9 mouse cellular contexts compared by ENCODE assay signal in the genomic region with DNA sequence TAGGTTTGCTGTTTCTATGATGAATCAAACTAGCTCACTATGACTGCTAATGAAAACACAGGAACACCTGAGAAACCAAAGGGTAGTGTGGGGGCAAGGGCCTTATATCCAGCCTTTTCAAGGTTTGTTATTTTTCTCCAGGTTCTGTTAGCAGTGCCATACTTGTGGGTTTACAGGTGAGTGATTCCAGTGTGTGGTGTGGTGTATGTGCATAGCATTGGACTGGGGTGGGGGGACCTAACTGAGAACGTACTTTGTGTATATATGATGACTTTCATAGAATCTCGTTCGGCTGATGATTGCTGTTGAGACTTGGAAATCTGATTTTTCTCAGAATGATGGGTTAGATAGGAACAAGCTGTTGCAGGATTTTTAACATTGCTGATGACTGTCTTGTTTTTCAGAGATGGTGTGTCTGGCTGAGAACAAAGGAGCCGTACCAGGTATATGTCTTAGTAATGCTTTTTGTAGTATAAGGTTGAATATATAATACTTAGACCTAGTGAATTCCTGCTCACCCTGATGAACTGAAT. TPM values are rescaled to one million over a fixed set of nuclear protein-coding genes. Genes with fewer than 3 reads are reported as not detected.
DNase-seq lines count a peak whose midpoint lies in the region; ATAC-seq and TF ChIP-seq lines count a peak whose summit lies in the region.
"Had no signal": no experiment of that assay in that cellular context is flagged by ENCODE, and none has a peak within 500 bp of the region (broad histone marks: within the 10 kb centered on the region; RNA-seq: fewer than 3 reads in every experiment).

No protein-coding gene starts in this region.

- in situ Hi-C loops in ES-E14 (cut with MboI; ENCODE audit: low sequenced_read_pairs in 2 of 2, unreplicated experiment in 2 of 2): no loop called here

- no peak for DNase-seq in ES-E14 (ENCODE audit: low read depth, low spot score)
- DNase-seq in midbrain, embryonic 10.5 days (ENCODE audit: low spot score): no peak
- no peak for DNase-seq in natural killer cell, adult 2 months (ENCODE audit: low spot score in 2 of 2)
- no peak for DNase-seq in layer of hippocampus, adult 9-11 months
- DNase-seq: thymus, postnatal 4 days had no signal

- H3K4me3 ChIP-seq in erythroblast, embryonic 14.5 days (replicated peaks): peak overlapping the region; percentile 80
- H3K4me3 ChIP-seq in ES-E14 (ENCODE audit: insufficient read depth in 1 of 2, low read depth in 1 of 2, low read length in 2 of 2, poor library complexity in 1 of 2, severe bottlenecking in 1 of 2): peak overlapping the region; percentile 76 to 92
- H3K4me3 ChIP-seq in hindbrain, embryonic 12.5 days: peak overlapping the region; percentile 76
- H3K4me3 ChIP-seq in midbrain, embryonic 10.5 days: peak overlapping the region; percentile 86

- peak overlapping the region; percentile 99 for H3K9ac ChIP-seq in ES-E14 (ENCODE audit: insufficient read depth, low read depth, low read length, poor library complexity, severe bottlenecking)
- peak overlapping the region; percentile 91 for H3K9ac ChIP-seq in hindbrain, embryonic 12.5 days

- peak overlapping the region; percentile 14; the same call in 1 of the 2 replicates for H3K27ac ChIP-seq in ES-E14 (ENCODE audit: insufficient read depth, low read depth, low read length, poor library complexity, severe bottlenecking)
- no peak overlapping the region for H3K27ac ChIP-seq in hindbrain, embryonic 12.5 days
- H3K27ac ChIP-seq in midbrain, embryonic 10.5 days (replicated peaks): peak overlapping the region; percentile 95; the same call in 1 of the 2 replicates

- WGBS in hindbrain, embryonic 12.5 days: 55% methylated on average over 4 of the region's 4 CpGs
- WGBS in midbrain, embryonic 10.5 days: 60% methylated on average over 4 of the region's 4 CpGs

- no peaks in the 10 kb centered on the region; the same call in 1 of the 2 replicates for H3K27me3 ChIP-seq in erythroblast, embryonic 14.5 days (ENCODE audit: control insufficient read depth)
- H3K27me3 ChIP-seq in hindbrain, embryonic 12.5 days: no peaks in the 10 kb centered on the region
- H3K27me3 ChIP-seq in midbrain, embryonic 10.5 days (ENCODE audit: low read depth, poor library complexity, severe bottlenecking): no peaks in the 10 kb centered on the region

- peaks cover 58% of the 10 kb centered on the region for H3K4me1 ChIP-seq in erythroblast, embryonic 14.5 days (ENCODE audit: control insufficient read depth)
- 0 out of 4 replicates have a peak, but pooled peaks cover 0 to 3% of the 10 kb centered on the region in 2 experiments for H3K4me1 ChIP-seq in ES-E14 (ENCODE audit: control insufficient read depth in 2 of 2, insufficient read depth in 2 of 2, low read length in 2 of 2, poor library complexity in 1 of 2)
- peaks cover 26% of the 10 kb centered on the region for H3K4me1 ChIP-seq in hindbrain, embryonic 12.5 days
- peaks cover 30% of the 10 kb centered on the region for H3K4me1 ChIP-seq in midbrain, embryonic 10.5 days

- peak overlapping the region; percentile 76 for H3K4me2 ChIP-seq in hindbrain, embryonic 12.5 days (replicated peaks)

- peaks cover 46% of the 10 kb centered on the region for H3K36me3 ChIP-seq in erythroblast, embryonic 14.5 days (ENCODE audit: control insufficient read depth)
- H3K36me3 ChIP-seq in ES-E14 (ENCODE audit: control insufficient read depth, insufficient read depth, low read length, poor library complexity, severe bottlenecking): peaks cover 29% of the 10 kb centered on the region
- H3K36me3 ChIP-seq in hindbrain, embryonic 12.5 days: peaks cover 30% of the 10 kb centered on the region
- H3K36me3 ChIP-seq in midbrain, embryonic 10.5 days: peaks cover 31% of the 10 kb centered on the region

- ATAC-seq in erythroblast, adult 5-6 weeks (replicated peaks; ENCODE audit: low FRiP score, poor library complexity, severe bottlenecking): no peak
- no peak for ATAC-seq in hindbrain, embryonic 12.5 days (ENCODE audit: low FRiP score)
- no peak for ATAC-seq in erythroid progenitor cell, adult 5-6 weeks (replicated peaks; ENCODE audit: low FRiP score, poor library complexity, severe bottlenecking)

- H3K9me3 ChIP-seq in erythroblast, embryonic 14.5 days (ENCODE audit: control insufficient read depth, low read length): no peaks in the 10 kb centered on the region
- no peaks in the 10 kb centered on the region for H3K9me3 ChIP-seq in ES-E14 (ENCODE audit: control insufficient read depth, insufficient read depth, low read depth, low read length)
- no peaks in the 10 kb centered on the region for H3K9me3 ChIP-seq in hindbrain, embryonic 12.5 days (replicated peaks)
- H3K9me3 ChIP-seq in midbrain, embryonic 10.5 days (replicated peaks): no peaks in the 10 kb centered on the region

TF ChIP-seq in ES-E14, 5 proteins besides CTCF, POLR2A, EP300 and RAD21:
- no peak for TF ChIP-seq ZNF384 (IDR thresholded peaks at IDR 0.05; ENCODE audit: low read depth, low read length)
- TF ChIP-seq MAFK (IDR thresholded peaks at IDR 0.05; ENCODE audit: insufficient read depth, low read depth, low read length): no peak
- TF ChIP-seq HCFC1 (IDR thresholded peaks at IDR 0.05; ENCODE audit: borderline replicate concordance, insufficient read depth, low read length): no peak
- no peak for TF ChIP-seq ZC3H11A (IDR thresholded peaks at IDR 0.05; ENCODE audit: borderline replicate concordance, low read depth, low read length)
- no peak for TF ChIP-seq CHD2 (IDR thresholded peaks at IDR 0.05; ENCODE audit: low read depth, low read length)

RNA-seq across cellular contexts. Expression of a gene that starts 2.0 kb away (rescaled TPM):
- 33.5 and 37.4 TPM in 2 replicates for polyA plus RNA-seq in erythroblast, embryonic 14.5 days (2012)
- 150 and 218 TPM in 2 replicates for total RNA-seq in erythroblast, adult 5-6 weeks (2015; ENCODE audit: low replicate concordance)
- total RNA-seq in erythroblast, adult 5-6 weeks (2017; ENCODE audit: low replicate concordance): 337 and 409 TPM in 2 replicates
- 354 and 566 TPM in 2 replicates for total RNA-seq in ES-E14 (2012; rRNA removed)
- polyA plus RNA-seq in hindbrain, embryonic 12.5 days (2016; fragmentation: Nextera tagmentation; extraction: Ambion mirVana): 126 and 127 TPM in 2 replicates
- 139 and 144 TPM in 2 replicates for polyA plus RNA-seq in midbrain, embryonic 10.5 days (2016; fragmentation: Nextera tagmentation; extraction: Ambion mirVana)
- total RNA-seq in erythroid progenitor cell, adult 5-6 weeks (2015; ENCODE audit: low replicate concordance): 198 and 206 TPM in 2 replicates
- total RNA-seq in erythroid progenitor cell, adult 5-6 weeks (2017; ENCODE audit: low replicate concordance): 242 and 266 TPM in 2 replicates

RNA-seq across cellular contexts. Expression of a gene that starts 10.5 kb away (rescaled TPM):
- polyA plus RNA-seq in erythroblast, embryonic 14.5 days (2012): 1.7 and 2.5 TPM in 2 replicates
- total RNA-seq in erythroblast, adult 5-6 weeks (2015; ENCODE audit: low replicate concordance): 7.9 and 61.9 TPM in 2 replicates
- total RNA-seq in erythroblast, adult 5-6 weeks (2017; ENCODE audit: low replicate concordance): 15.3 and 18.3 TPM in 2 replicates
- 173 and 180 TPM in 2 replicates for total RNA-seq in ES-E14 (2012; rRNA removed)
- 72.6 and 73.3 TPM in 2 replicates for polyA plus RNA-seq in hindbrain, embryonic 12.5 days (2016; fragmentation: Nextera tagmentation; extraction: Ambion mirVana)
- polyA plus RNA-seq in midbrain, embryonic 10.5 days (2016; fragmentation: Nextera tagmentation; extraction: Ambion mirVana): 105 and 121 TPM in 2 replicates
- total RNA-seq in erythroid progenitor cell, adult 5-6 weeks (2015; ENCODE audit: low replicate concordance): 22.0 and 28.9 TPM in 2 replicates
- 10.7 and 15.0 TPM in 2 replicates for total RNA-seq in erythroid progenitor cell, adult 5-6 weeks (2017; ENCODE audit: low replicate concordance)

RNA-seq across cellular contexts. Expression of a gene that starts 15.4 kb away (rescaled TPM):
- not detected in 2 replicates for polyA plus RNA-seq in erythroblast, embryonic 14.5 days (2012)
- total RNA-seq in erythroblast, adult 5-6 weeks (2015; ENCODE audit: low replicate concordance): not detected in 2 replicates
- not detected in 2 replicates for total RNA-seq in erythroblast, adult 5-6 weeks (2017; ENCODE audit: low replicate concordance)
- total RNA-seq in ES-E14 (2012; rRNA removed): 8.5 and 8.9 TPM in 2 replicates
- polyA plus RNA-seq in hindbrain, embryonic 12.5 days (2016; fragmentation: Nextera tagmentation; extraction: Ambion mirVana): 2.4 and 4.5 TPM in 2 replicates
- 3.2 and 3.3 TPM in 2 replicates for polyA plus RNA-seq in midbrain, embryonic 10.5 days (2016; fragmentation: Nextera tagmentation; extraction: Ambion mirVana)
- not detected in 2 replicates for total RNA-seq in erythroid progenitor cell, adult 5-6 weeks (2015; ENCODE audit: low replicate concordance)
- total RNA-seq in erythroid progenitor cell, adult 5-6 weeks (2017; ENCODE audit: low replicate concordance): not detected in 2 replicates

RNA-seq across cellular contexts. Expression of a gene that starts 16.1 kb away (rescaled TPM):
- 3.3 and 3.6 TPM in 2 replicates for polyA plus RNA-seq in erythroblast, embryonic 14.5 days (2012)
- total RNA-seq in erythroblast, adult 5-6 weeks (2015; ENCODE audit: low replicate concordance): 105 and 119 TPM in 2 replicates
- 161 and 226 TPM in 2 replicates for total RNA-seq in erythroblast, adult 5-6 weeks (2017; ENCODE audit: low replicate concordance)
- 66.3 and 73.2 TPM in 2 replicates for total RNA-seq in ES-E14 (2012; rRNA removed)
- 128 and 132 TPM in 2 replicates for polyA plus RNA-seq in hindbrain, embryonic 12.5 days (2016; fragmentation: Nextera tagmentation; extraction: Ambion mirVana)
- 94.9 and 103 TPM in 2 replicates for polyA plus RNA-seq in midbrain, embryonic 10.5 days (2016; fragmentation: Nextera tagmentation; extraction: Ambion mirVana)
- total RNA-seq in erythroid progenitor cell, adult 5-6 weeks (2015; ENCODE audit: low replicate concordance): 67.0 and 97.7 TPM in 2 replicates
- total RNA-seq in erythroid progenitor cell, adult 5-6 weeks (2017; ENCODE audit: low replicate concordance): 119 and 128 TPM in 2 replicates

RNA-seq across cellular contexts. Expression of a gene that starts 31.7 kb away (rescaled TPM):
- polyA plus RNA-seq in erythroblast, embryonic 14.5 days (2012): 2.9 and 3.0 TPM in 2 replicates
- total RNA-seq in erythroblast, adult 5-6 weeks (2015; ENCODE audit: low replicate concordance): 135 and 146 TPM in 2 replicates
- 35.0 and 81.7 TPM in 2 replicates for total RNA-seq in erythroblast, adult 5-6 weeks (2017; ENCODE audit: low replicate concordance)
- 99.5 and 101 TPM in 2 replicates for total RNA-seq in ES-E14 (2012; rRNA removed)
- 190 and 196 TPM in 2 replicates for polyA plus RNA-seq in hindbrain, embryonic 12.5 days (2016; fragmentation: Nextera tagmentation; extraction: Ambion mirVana)
- 253 and 282 TPM in 2 replicates for polyA plus RNA-seq in midbrain, embryonic 10.5 days (2016; fragmentation: Nextera tagmentation; extraction: Ambion mirVana)
- 462 and 487 TPM in 2 replicates for total RNA-seq in erythroid progenitor cell, adult 5-6 weeks (2015; ENCODE audit: low replicate concordance)
- 79.9 and 80.3 TPM in 2 replicates for total RNA-seq in erythroid progenitor cell, adult 5-6 weeks (2017; ENCODE audit: low replicate concordance)
